Mouse (Mus musculus) stomach, embryonic 15.5 days (tissue): Measurements from ENCODE around the gene Il31. TPM values are rescaled to one million over a fixed set of nuclear protein-coding genes. Genes with fewer than 3 reads are reported as not detected.
"Not testable (repeated sequence)": the region's sequence is repeated elsewhere in the genome, so short reads cannot be mapped to it uniquely, and the experiment has no call there.

Experiments
- ATAC-seq: fragments of 200-750 bp; cut with Nextera tagmentation; 2 replicates; pipeline ENCODE4 v1.8.0; 2017; ENCODE audit warnings: low read depth, moderate number of reproducible peaks, moderate TSS enrichment; ENCODE audit not compliant: insufficient read depth, low FRiP score
- H3K27ac ChIP-seq: fragments of 300-500 bp; sonication (generic); 2 replicates; pipeline ENCODE4 v1.5.1; 2015; ENCODE audit warnings: mild to moderate bottlenecking, inconsistent platforms
- H3K27me3 ChIP-seq: fragments of 300-500 bp; sonication (generic); replicated peaks from 2 replicates; pipeline ENCODE4 v1.6.1; 2015; ENCODE audit warnings: inconsistent platforms
- H3K36me3 ChIP-seq: fragments of 300-500 bp; sonication (generic); 2 replicates; pipeline ENCODE4 v1.6.1; 2015; ENCODE audit warnings: inconsistent platforms
- H3K4me1 ChIP-seq: fragments of 300-500 bp; sonication (generic); 2 replicates; pipeline ENCODE4 v1.6.1; 2015; ENCODE audit warnings: inconsistent platforms
- H3K4me2 ChIP-seq: fragments of 300-500 bp; sonication (generic); 2 replicates; pipeline ENCODE4 v1.6.1; 2015; ENCODE audit warnings: mild to moderate bottlenecking, inconsistent platforms
- H3K4me3 ChIP-seq: fragments of 300-500 bp; sonication (generic); replicated peaks from 2 replicates; pipeline ENCODE4 v1.5.1; 2015; ENCODE audit warnings: inconsistent platforms
- H3K9ac ChIP-seq: fragments of 300-500 bp; sonication (generic); 2 replicates; pipeline ENCODE4 v1.6.1; 2015; ENCODE audit warnings: inconsistent platforms
- H3K9me3 ChIP-seq: fragments of 300-500 bp; sonication (generic); 2 replicates; pipeline ENCODE4 v1.6.1; 2016; ENCODE audit warnings: inconsistent platforms
- WGBS: fragments of 180-500 bp; shearing (Covaris S2); methylation state at CpG from one replicate; pipeline ENCODE4 v1.1.7; 2015; 5-methylcytosine and 5-hydroxymethylcytosine counted together
- polyA plus RNA-seq: library from polyadenylated mRNA; unstranded; fragments of >200 nt; fragmentation: Nextera tagmentation; extraction: Ambion mirVana; gene quantifications from 2 replicates; pipeline ENCODE4 v1.2.1, GENCODE M21; 2015

The Il31 gene
- polyA plus RNA-seq, 1 experiment from 2014 or later, result not detected

DNA sequence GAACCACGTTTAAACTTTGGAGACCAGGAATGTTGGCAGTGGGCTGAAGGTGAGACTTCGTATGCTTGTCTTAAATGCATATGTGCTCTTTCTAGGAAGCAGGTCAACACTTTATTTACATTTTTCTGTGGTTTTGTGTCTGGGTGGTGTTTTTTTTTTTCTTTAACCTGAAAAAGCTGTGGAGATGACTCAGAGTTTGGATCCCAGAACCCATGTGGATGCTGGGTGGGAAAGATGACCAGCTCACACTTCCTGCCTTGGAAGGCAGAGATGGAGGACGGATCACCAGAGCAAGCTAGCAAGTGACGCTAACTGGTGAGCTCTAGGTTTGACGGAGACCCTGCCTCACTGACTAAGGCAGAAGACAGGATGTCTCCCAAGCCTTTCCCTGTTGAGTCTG is 25.6 kb upstream of the Il31 start:
- ATAC-seq, result no peak
- H3K27me3 ChIP-seq, result 0 out of 2 replicates have a peak, but pooled peaks cover 3% of the 10 kb centered on the region
- WGBS, result 81% methylated on average over 5 of the region's 5 CpGs
- no peak overlapping the region for H3K4me2 ChIP-seq
- peaks cover 16% of the 10 kb centered on the region; the same call in 1 of the 2 replicates for H3K36me3 ChIP-seq
- no peaks in the 10 kb centered on the region for H3K9me3 ChIP-seq
- H3K4me3 ChIP-seq, result no peak overlapping the region
- H3K9ac ChIP-seq, result no peak overlapping the region
- no peaks in the 10 kb centered on the region for H3K4me1 ChIP-seq
- H3K27ac ChIP-seq, result no peak overlapping the region

GRCm38 (mm10) chr5:123512102-123512501 is 22.8 kb upstream of the Il31 start:
- H3K27ac ChIP-seq, result no peak overlapping the region
- no peaks in the 10 kb centered on the region for H3K9me3 ChIP-seq
- H3K9ac ChIP-seq, result no peak overlapping the region
- WGBS, result 67% methylated on average over 3 of the region's 3 CpGs
- H3K27me3 ChIP-seq, result peaks cover 20% of the 10 kb centered on the region
- peaks cover 16% of the 10 kb centered on the region; the same call in 1 of the 2 replicates for H3K36me3 ChIP-seq
- ATAC-seq, result no peak
- no peak overlapping the region for H3K4me3 ChIP-seq
- no peak overlapping the region for H3K4me2 ChIP-seq
- H3K4me1 ChIP-seq, result 0 out of 2 replicates have a peak, but pooled peaks cover 4% of the 10 kb centered on the region

DNA sequence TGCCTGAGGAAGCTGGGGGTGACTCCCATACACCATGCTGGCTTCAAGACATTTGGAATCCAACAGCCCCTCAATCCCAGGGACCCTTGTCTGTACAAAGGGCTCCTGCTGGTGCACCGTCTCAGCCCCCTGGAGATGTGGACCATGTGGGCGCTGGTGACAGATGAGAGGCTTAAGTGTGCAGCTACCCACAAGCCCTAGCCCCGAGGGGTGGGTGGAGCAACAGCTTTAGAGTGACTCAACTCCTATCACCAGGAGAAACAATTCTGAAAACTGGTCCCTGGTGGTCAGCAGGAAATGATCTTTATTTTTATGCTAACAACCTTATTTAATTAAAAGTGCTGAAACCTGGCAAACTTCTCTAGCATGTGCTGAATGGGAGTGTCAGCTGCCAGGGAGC is 22.1 kb upstream of the Il31 start:
- H3K9ac ChIP-seq, H3K4me3 ChIP-seq, H3K4me2 ChIP-seq, H3K9me3 ChIP-seq, ATAC-seq, H3K4me1 ChIP-seq, H3K27ac ChIP-seq: not testable (repeated sequence)
- Histone ChIP-seq H3K36me3 (peaks cover 11% of the 10 kb centered on the region; the same call in 1 of the 2 replicates), H3K27me3 (peaks cover 24% of the 10 kb centered on the region)
- 81% methylated on average over 3 of the region's 3 CpGs for WGBS

DNA sequence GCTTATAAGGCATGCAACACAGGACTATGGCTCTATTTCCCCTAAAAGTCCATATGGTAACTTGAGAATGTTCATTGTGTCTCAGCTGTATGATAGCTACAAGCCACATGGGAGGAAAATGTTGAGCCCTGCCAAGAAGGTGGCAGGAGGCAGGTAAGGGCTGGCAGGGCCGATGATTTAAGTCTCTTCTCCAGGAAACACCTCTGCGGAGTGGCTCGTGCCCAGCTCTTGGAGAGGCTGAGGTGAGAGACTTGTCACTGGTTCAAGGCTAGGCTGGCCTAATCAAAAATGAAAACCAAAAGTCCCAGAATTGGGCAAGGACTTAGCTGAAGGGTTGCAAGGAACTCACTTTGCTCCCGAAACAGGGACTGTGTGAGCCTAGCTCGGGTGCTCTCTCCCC is 20.9 kb upstream of the Il31 start, which contains the start of gene B3gnt4:
Gene B3gnt4, plus strand, starts transcription at position 301 of the 400 bp plus-strand sequence.
- Histone ChIP-seq H3K4me1 (0 out of 2 replicates have a peak, but pooled peaks cover 4% of the 10 kb centered on the region), H3K9me3 (no peaks in the 10 kb centered on the region), H3K4me2 (no peak within 1 kb of the TSS), H3K36me3 (peaks cover 3% of the 10 kb centered on the region; the same call in 1 of the 2 replicates), H3K27ac (no peak within 1 kb of the TSS), H3K9ac (no peak within 1 kb of the TSS), H3K27me3 (peaks cover 24% of the 10 kb centered on the region), H3K4me3 (no peak within 1 kb of the TSS)
- 81% methylated on average over 5 of the region's 5 CpGs for WGBS
- no peak for ATAC-seq

GRCm38 (mm10) chr5:123508921-123509320 is 19.6 kb upstream of the Il31 start:
- 0 out of 2 replicates have a peak, but pooled peaks cover 4% of the 10 kb centered on the region for H3K4me1 ChIP-seq
- 0 out of 2 replicates have a peak overlapping the region, but pooled peaks have one; percentile 41 for H3K9ac ChIP-seq
- peaks cover 24% of the 10 kb centered on the region for H3K27me3 ChIP-seq
- no peaks in the 10 kb centered on the region for H3K36me3 ChIP-seq
- H3K4me3 ChIP-seq, result peak overlapping the region; percentile 61
- ATAC-seq, result no peak
- no peak overlapping the region for H3K27ac ChIP-seq
- WGBS, result 8% methylated on average over 11 of the region's 12 CpGs
- H3K4me2 ChIP-seq, result peak overlapping the region; percentile 89
- H3K9me3 ChIP-seq, result no peaks in the 10 kb centered on the region

DNA sequence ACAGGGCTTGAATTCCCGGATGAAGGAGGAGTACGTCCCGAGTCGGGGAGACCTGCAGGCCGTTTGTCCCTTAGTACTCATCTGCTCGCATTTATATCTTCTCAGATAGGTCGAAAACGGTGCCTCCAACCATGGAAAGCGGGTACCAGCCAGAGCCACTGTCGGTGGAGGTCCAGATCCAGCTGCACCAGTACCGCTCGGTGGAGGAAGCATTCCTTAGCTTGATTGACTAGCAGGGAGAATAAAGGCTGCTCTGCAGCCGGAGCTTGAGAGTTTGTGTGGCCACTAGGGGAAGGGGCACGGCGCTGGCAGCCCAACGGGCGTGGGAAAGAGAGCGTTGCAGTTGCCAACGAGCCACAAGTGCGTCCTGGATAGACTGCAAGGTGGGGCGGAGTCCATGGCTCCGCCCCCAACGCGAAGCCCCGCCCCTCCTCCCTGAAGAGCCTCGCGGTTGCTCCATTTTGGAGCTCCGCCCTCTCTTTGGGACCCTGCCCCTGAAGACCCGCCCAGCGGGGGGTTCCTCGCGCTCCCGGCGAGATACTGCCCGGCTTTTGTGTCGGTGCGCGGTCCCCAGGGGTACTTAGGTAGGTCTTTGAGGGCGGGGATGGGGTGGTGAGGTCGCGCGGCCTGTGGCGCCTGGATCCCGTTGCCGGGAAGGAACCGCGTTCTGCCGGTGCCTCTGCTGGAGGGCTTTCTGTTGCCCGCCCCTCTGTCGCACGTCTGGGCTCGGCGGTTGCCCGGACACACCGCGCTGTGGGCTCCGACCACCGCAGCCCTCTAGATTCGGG is 18.8 kb upstream of the Il31 start:
- ATAC-seq, result peak; percentile 91
- Histone ChIP-seq H3K4me1 (0 out of 2 replicates have a peak, but pooled peaks cover 4% of the 10 kb centered on the region), H3K27ac (no peak overlapping the region), H3K9ac (peak overlapping the region; percentile 41; the same call in 1 of the 2 replicates), H3K4me2 (peak overlapping the region; percentile 89), H3K9me3 (no peaks in the 10 kb centered on the region), H3K4me3 (peak overlapping the region; percentile 61), H3K36me3 (no peaks in the 10 kb centered on the region), H3K27me3 (peaks cover 24% of the 10 kb centered on the region)
- under 1% methylated on average over 59 of the region's 59 CpGs for WGBS

DNA sequence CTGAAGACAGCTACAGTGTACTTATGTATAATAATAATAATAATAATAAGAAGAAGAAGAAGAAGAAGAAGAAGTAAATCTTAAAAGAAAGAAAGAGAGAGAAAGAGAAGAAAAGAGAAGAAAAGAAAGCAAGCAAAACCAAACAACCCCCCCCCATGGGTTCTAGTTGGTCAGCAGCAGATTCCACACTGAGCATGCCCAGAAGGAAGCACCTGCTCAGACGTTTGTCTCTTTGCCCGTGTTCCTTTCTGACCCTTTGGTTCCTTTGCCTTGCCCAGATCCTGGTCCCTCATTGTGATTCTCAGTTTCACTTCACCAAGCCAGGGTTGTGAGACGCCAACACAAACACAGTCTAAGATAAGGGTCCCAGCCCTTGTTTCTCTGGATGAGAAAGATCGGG is 12.7 kb upstream of the Il31 start:
- Histone ChIP-seq H3K27ac (no peak overlapping the region), H3K4me1 (peaks cover 10% of the 10 kb centered on the region; the same call in 1 of the 2 replicates), H3K4me2 (no peak overlapping the region), H3K9me3 (no peaks in the 10 kb centered on the region), H3K9ac (no peak overlapping the region), H3K4me3 (no peak overlapping the region), H3K36me3 (no peaks in the 10 kb centered on the region), H3K27me3 (peaks cover 3% of the 10 kb centered on the region; the same call in 1 of the 2 replicates)
- no peak for ATAC-seq
- WGBS, result 56% methylated on average over 4 of the region's 4 CpGs

GRCm38 (mm10) chr5:123499717-123500116 is 10.4 kb upstream of the Il31 start:
- Histone ChIP-seq H3K4me1 (peaks cover 10% of the 10 kb centered on the region; the same call in 1 of the 2 replicates), H3K4me2 (no peak overlapping the region), H3K9ac (no peak overlapping the region), H3K4me3 (no peak overlapping the region), H3K9me3 (no peaks in the 10 kb centered on the region), H3K36me3 (no peaks in the 10 kb centered on the region), H3K27ac (no peak overlapping the region), H3K27me3 (no peaks in the 10 kb centered on the region)
- 43% methylated on average over 4 of the region's 4 CpGs for WGBS
- ATAC-seq, result no peak

- ATAC-seq, result no peak
- Histone ChIP-seq H3K36me3 (no peaks in the 10 kb centered on the region), H3K4me2 (no peak overlapping the region), H3K4me1 (peaks cover 5% of the 10 kb centered on the region; the same call in 1 of the 2 replicates), H3K9ac (no peak overlapping the region), H3K27ac (no peak overlapping the region), H3K4me3 (no peak overlapping the region), H3K9me3 (no peaks in the 10 kb centered on the region), H3K27me3 (no peaks in the 10 kb centered on the region)
- WGBS, result 50% methylated on average over 9 of the region's 9 CpGs
These were observed 646 bp upstream of the Il31 start for GRCm38 (mm10) chr5:123489935-123490334.

DNA sequence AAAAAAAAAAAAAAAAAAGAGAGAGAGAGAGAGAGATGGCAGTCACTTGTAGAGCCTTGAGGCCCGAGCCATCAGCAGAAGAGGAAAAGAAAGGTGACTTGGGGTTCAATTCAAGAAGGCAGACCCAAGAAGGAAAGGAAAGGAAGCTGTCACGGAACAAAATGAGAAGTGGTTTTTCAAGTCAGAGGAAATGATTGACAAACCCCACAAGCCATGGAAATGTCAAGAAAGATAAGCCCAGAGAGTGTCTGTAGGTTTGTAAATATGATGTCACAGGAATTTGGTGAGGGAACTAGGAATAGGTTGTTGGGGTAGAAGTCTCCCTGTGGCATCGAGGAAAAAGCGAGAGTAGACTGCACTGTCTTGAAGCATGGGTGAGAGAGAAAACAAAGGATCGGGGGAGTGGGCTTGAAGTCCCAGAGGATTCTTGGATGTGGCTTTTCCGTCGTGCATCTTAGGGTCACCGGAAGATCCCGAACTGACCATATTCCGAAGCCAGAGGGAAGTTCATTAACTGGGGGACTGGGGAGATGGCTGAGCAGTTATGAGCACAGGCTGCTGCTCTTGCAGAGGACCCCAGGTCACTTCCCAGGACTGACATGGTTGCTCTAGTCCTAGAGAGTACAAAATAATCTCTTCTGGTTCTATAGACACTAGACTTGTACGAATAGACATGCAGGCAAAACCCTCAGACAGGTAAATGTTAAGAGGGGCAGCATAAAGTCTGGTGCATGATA is 1.5 kb downstream of the Il31 start:
- Histone ChIP-seq H3K27me3 (no peaks in the 10 kb centered on the region), H3K36me3 (no peaks in the 10 kb centered on the region), H3K9ac (no peak overlapping the region), H3K9me3 (no peaks in the 10 kb centered on the region), H3K4me2 (no peak overlapping the region), H3K4me1 (peaks cover 5% of the 10 kb centered on the region; the same call in 1 of the 2 replicates), H3K27ac (no peak overlapping the region), H3K4me3 (no peak overlapping the region)
- WGBS, result 80% methylated on average over 11 of the region's 11 CpGs
- ATAC-seq, result no peak

- Histone ChIP-seq H3K36me3 (no peaks in the 10 kb centered on the region), H3K4me2 (no peak overlapping the region), H3K9ac (no peak overlapping the region), H3K9me3 (no peaks in the 10 kb centered on the region), H3K27ac (no peak overlapping the region), H3K27me3 (no peaks in the 10 kb centered on the region), H3K4me1 (no peaks in the 10 kb centered on the region), H3K4me3 (no peak overlapping the region)
- 84% methylated on average over 5 of the region's 5 CpGs for WGBS
- ATAC-seq, result no peak
These were observed 15.5 kb downstream of the Il31 start for GRCm38 (mm10) chr5:123473817-123474216.
